Comparison of ENCODE assay signal across 8 mouse cellular contexts in the genomic region with DNA sequence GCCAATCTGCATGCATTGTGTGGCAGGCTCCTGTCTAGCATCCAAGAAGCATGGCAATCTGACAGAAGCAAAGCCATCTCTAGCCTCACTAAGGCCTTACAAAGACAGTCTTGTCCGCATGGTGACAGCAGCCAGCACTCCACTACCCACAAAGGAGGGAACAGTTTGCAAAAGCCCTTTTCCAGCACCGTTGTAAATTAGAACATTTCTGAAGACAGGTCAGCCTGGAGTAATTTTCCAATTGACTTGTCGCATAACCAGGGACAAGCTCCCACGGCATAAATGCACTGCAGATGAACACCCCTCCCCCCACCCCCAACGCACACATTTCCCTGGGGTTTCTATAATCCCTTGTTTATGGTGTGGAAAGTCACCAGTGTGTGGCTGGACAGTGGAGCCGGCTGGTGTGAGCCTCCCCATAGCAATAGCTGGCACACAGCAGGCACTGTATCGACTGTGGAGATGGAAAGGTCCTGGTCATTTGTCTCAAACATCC. TPM values are rescaled to one million over a fixed set of nuclear protein-coding genes. Genes with fewer than 3 reads are reported as not detected.
DNase-seq lines count a peak whose midpoint lies in the region; ATAC-seq and TF ChIP-seq lines count a peak whose summit lies in the region.
"Had no signal": no experiment of that assay in that cellular context is flagged by ENCODE, and none has a peak within 500 bp of the region (broad histone marks: within the 10 kb centered on the region; RNA-seq: fewer than 3 reads in every experiment).

No protein-coding gene starts in this region.

- H3K27me3 ChIP-seq in forebrain, postnatal 0 days (ENCODE audit: insufficient read depth, low read length): no peaks in the 10 kb centered on the region
- H3K27me3 ChIP-seq: megakaryocyte, embryonic 14.5 days had no signal

- H3K4me1 ChIP-seq in forebrain, postnatal 0 days (ENCODE audit: insufficient read depth): no peaks in the 10 kb centered on the region
- H3K4me1 ChIP-seq: megakaryocyte, embryonic 14.5 days had no signal

- H3K4me3 ChIP-seq in forebrain, postnatal 0 days (ENCODE audit: low read depth, low read length): no peak overlapping the region
- H3K4me3 ChIP-seq: megakaryocyte, embryonic 14.5 days had no signal

- peak; percentile 6 to 29 for DNase-seq in cerebellum, postnatal 25 days
- peak; percentile 53 for DNase-seq in forebrain, postnatal 0 days
- DNase-seq in left cerebral cortex, adult 18-20 months (ENCODE audit: low spot score in 2 of 2): peak; percentile 12
- peak; percentile 70 for DNase-seq in retina, embryonic 14.5 days (ENCODE audit: low spot score)
- DNase-seq in gastrocnemius, postnatal 4 days (ENCODE audit: low spot score in 2 of 2): no peak
- DNase-seq in gastrocnemius, postnatal 25 days: no peak

- no peaks in the 10 kb centered on the region for H3K9me3 ChIP-seq in forebrain, postnatal 0 days (ENCODE audit: low read length)
- H3K9me3 ChIP-seq: megakaryocyte, embryonic 14.5 days had no signal

- no peak overlapping the region for H3K9ac ChIP-seq in forebrain, postnatal 0 days

- H3K36me3 ChIP-seq in forebrain, postnatal 0 days (ENCODE audit: insufficient read depth): no peaks in the 10 kb centered on the region

- H3K4me2 ChIP-seq in forebrain, postnatal 0 days (ENCODE audit: low read depth): no peak overlapping the region

- ATAC-seq in forebrain, postnatal 0 days: peak; percentile 76
- no peak for ATAC-seq in inflammation-experienced regulatory T-cells, adult 6 months

- H3K27ac ChIP-seq in forebrain, postnatal 0 days (ENCODE audit: low read depth, low read length): no peak overlapping the region

- 11% methylated on average over 7 of the region's 7 CpGs for WGBS in forebrain, postnatal 0 days

- TF ChIP-seq CTCF in forebrain, postnatal 0 days (IDR thresholded peaks at IDR 0.05; ENCODE audit: low read depth): no peak

RNA-seq across cellular contexts. Expression of a gene that starts 35.0 kb away (rescaled TPM):
- 9.3 and 11.4 TPM in 2 replicates for total RNA-seq in forebrain, postnatal 0 days (2014; rRNA removed)
- 6.9 and 10.2 TPM in 2 replicates for polyA plus RNA-seq in forebrain, postnatal 0 days (2015; fragmentation: Nextera tagmentation; extraction: Ambion mirVana)
- total RNA-seq in left cerebral cortex, adult 18-20 months (2021): 1 to 10 TPM; 2.5 to 3.6 TPM
- total RNA-seq in gastrocnemius, postnatal 4 days (2021): 1 to 10 TPM; 6.7 to 7.5 TPM
- 1 to 10 TPM in 1 of 2 experiments, under 1 TPM in 1; 0.56 to 1.3 TPM for total RNA-seq in gastrocnemius, postnatal 25 days (2021)
- polyA plus RNA-seq in inflammation-experienced regulatory T-cells, adult 6 months (2017; shearing (Covaris generic)): 1 to 10 TPM in 2 of 3 experiments, under 1 TPM in 1; 0.18 to 1.2 (median 1.1) TPM

Comparison
In these comparisons a context has a peak if more than half of its experiments do, and no peak if none do; other contexts are left out.
1. DNase-seq: peak in cerebellum, postnatal 25 days (2 of 2), forebrain, postnatal 0 days (single experiment), left cerebral cortex, adult 18-20 months (2 of 2) and retina, embryonic 14.5 days (single experiment); none in gastrocnemius, postnatal 4 days (0 of 2) and gastrocnemius, postnatal 25 days (single experiment).